Mouse (Mus musculus) hematopoietic multipotent progenitor cell, adult 10-12 weeks (in vitro differentiated cells): Measurements from ENCODE around the gene Efcab1. TPM values are rescaled to one million over a fixed set of nuclear protein-coding genes. Genes with fewer than 3 reads are reported as not detected.

Source experiments
- polyA plus RNA-seq: library from polyadenylated mRNA; stranded (reverse); fragments of >175 nt; gene quantifications from 2 replicates; pipeline ENCODE4 v1.2.3, GENCODE M21; 2012; ENCODE audit warnings: low replicate concordance

Efcab1 gene
- polyA plus RNA-seq: not detected in 2 replicates

GRCm38 (mm10) chr16:14906393-14907100, at the start of gene Efcab1:
Gene Efcab1, plus strand, starts transcription at chr16:14906606.

